ENCODE assay signal across 8 mouse cellular contexts in genomic region chr16:30070771-30071191, GRCm38 (mm10). TPM values are rescaled to one million over a fixed set of nuclear protein-coding genes. Genes with fewer than 3 reads are reported as not detected.
DNase-seq lines count a peak whose midpoint lies in the region; ATAC-seq and TF ChIP-seq lines count a peak whose summit lies in the region.

No protein-coding gene starts in this region.

- intact Hi-C loops in heart, postnatal 25 days (cut with DNase I) = no loop called here

- 10% methylated on average over 12 of the region's 12 CpGs for whole genome bisulfite sequencing in heart, embryonic 16.5 days
- WGBS in intestine, embryonic 14.5 days = 3% methylated on average over 12 of the region's 12 CpGs
- WGBS in midbrain, embryonic 12.5 days = 3% methylated on average over 12 of the region's 12 CpGs

- peaks cover 4% of the 10 kb centered on the region for H3K27me3 ChIP-seq in heart, embryonic 16.5 days (ENCODE audit: control insufficient read depth, insufficient read depth, low read length)
- no peaks in the 10 kb centered on the region for H3K27me3 ChIP-seq in ES-Bruce4 (ENCODE audit: control insufficient read depth, insufficient read depth, low read length, poor library complexity, severe bottlenecking)
- H3K27me3 ChIP-seq in intestine, embryonic 14.5 days (replicated peaks; ENCODE audit: control insufficient read depth, insufficient read depth, low read length) = no peaks in the 10 kb centered on the region
- peaks cover 65% of the 10 kb centered on the region for H3K27me3 ChIP-seq in midbrain, embryonic 12.5 days

- no peaks in the 10 kb centered on the region for H3K36me3 ChIP-seq in heart, embryonic 16.5 days (ENCODE audit: control insufficient read depth, insufficient read depth)
- H3K36me3 ChIP-seq in ES-Bruce4 (ENCODE audit: control insufficient read depth, insufficient read depth, low read length, poor library complexity, severe bottlenecking) = 0 out of 2 replicates have a peak, but pooled peaks cover 2% of the 10 kb centered on the region
- H3K36me3 ChIP-seq in intestine, embryonic 14.5 days (ENCODE audit: control insufficient read depth, insufficient read depth, low read length) = peaks cover 4% of the 10 kb centered on the region; the same call in 1 of the 2 replicates
- H3K36me3 ChIP-seq in midbrain, embryonic 12.5 days = no peaks in the 10 kb centered on the region

- H3K27ac ChIP-seq in heart, embryonic 16.5 days (ENCODE audit: low read length) = peak overlapping the region; percentile 98
- peak overlapping the region; percentile 95 for H3K27ac ChIP-seq in ES-Bruce4 (ENCODE audit: insufficient read depth, low read length)
- peak overlapping the region; percentile 85; the same call in 1 of the 2 replicates for H3K27ac ChIP-seq in cortical plate, adult 2 months (ENCODE audit: insufficient read depth, low read length)
- H3K27ac ChIP-seq in intestine, embryonic 14.5 days (ENCODE audit: low read depth) = peak overlapping the region; percentile 98
- H3K27ac ChIP-seq in midbrain, embryonic 12.5 days (replicated peaks) = peak overlapping the region; percentile 54

- TF ChIP-seq CTCF in ES-Bruce4 (IDR thresholded peaks at IDR 0.05; ENCODE audit: low read depth, low read length) = peak; percentile 34
- no peak for TF ChIP-seq CTCF in cortical plate, adult 2 months (IDR thresholded peaks at IDR 0.05; ENCODE audit: extremely low read depth, insufficient read depth, low read length)

- peak overlapping the region; percentile 64 for H3K4me3 ChIP-seq in heart, embryonic 16.5 days (ENCODE audit: low read length)
- H3K4me3 ChIP-seq in ES-Bruce4 (ENCODE audit: low read depth, low read length) = peak overlapping the region; percentile 89
- H3K4me3 ChIP-seq in cortical plate, adult 2 months (ENCODE audit: insufficient read depth, low read length) = peak overlapping the region; percentile 32
- H3K4me3 ChIP-seq in intestine, embryonic 14.5 days (ENCODE audit: low read depth, low read length) = peak overlapping the region; percentile 40
- H3K4me3 ChIP-seq in midbrain, embryonic 12.5 days = peak overlapping the region; percentile 49

- peak overlapping the region; percentile 97 for H3K4me2 ChIP-seq in heart, embryonic 16.5 days (ENCODE audit: low read depth, low read length)
- peak overlapping the region; percentile 82 for H3K4me2 ChIP-seq in intestine, embryonic 14.5 days (ENCODE audit: low read length)
- peak overlapping the region; percentile 88 for H3K4me2 ChIP-seq in midbrain, embryonic 12.5 days (replicated peaks)

- no peak for TF ChIP-seq POLR2A in ES-Bruce4 (IDR thresholded peaks at IDR 0.05; ENCODE audit: insufficient read depth, low read length)
- TF ChIP-seq POLR2A in cortical plate, adult 2 months (IDR thresholded peaks at IDR 0.05; ENCODE audit: extremely low read depth, insufficient read depth, low read length) = no peak

- no peak for TF ChIP-seq EP300 in ES-Bruce4 (IDR thresholded peaks at IDR 0.05; ENCODE audit: insufficient read depth, low read depth, low read length)

- no peaks in the 10 kb centered on the region for H3K9me3 ChIP-seq in heart, embryonic 16.5 days (replicated peaks; ENCODE audit: control insufficient read depth, low read length)
- no peaks in the 10 kb centered on the region for H3K9me3 ChIP-seq in ES-Bruce4 (replicated peaks; ENCODE audit: control insufficient read depth, insufficient read depth, low read length, poor library complexity, severe bottlenecking)
- no peaks in the 10 kb centered on the region for H3K9me3 ChIP-seq in intestine, embryonic 14.5 days (ENCODE audit: control insufficient read depth, low read length)
- H3K9me3 ChIP-seq in midbrain, embryonic 12.5 days = no peaks in the 10 kb centered on the region

- H3K4me1 ChIP-seq in heart, embryonic 16.5 days (ENCODE audit: control insufficient read depth, insufficient read depth, low read length) = peaks cover 26% of the 10 kb centered on the region
- no peaks in the 10 kb centered on the region for H3K4me1 ChIP-seq in ES-Bruce4 (ENCODE audit: control insufficient read depth, insufficient read depth, low read length)
- H3K4me1 ChIP-seq in cortical plate, adult 2 months (ENCODE audit: control insufficient read depth, insufficient read depth, low read length) = peaks cover 2% of the 10 kb centered on the region; the same call in 1 of the 2 replicates
- peaks cover 13% of the 10 kb centered on the region for H3K4me1 ChIP-seq in intestine, embryonic 14.5 days (replicated peaks; ENCODE audit: control insufficient read depth, insufficient read depth, low read length)
- peaks cover 40% of the 10 kb centered on the region for H3K4me1 ChIP-seq in midbrain, embryonic 12.5 days

- no peak for DNase-seq in heart, postnatal 25 days (ENCODE audit: low spot score)
- DNase-seq in intestine, embryonic 14.5 days (ENCODE audit: low spot score) = no peak
- no peak for DNase-seq in adrenal gland, adult 18-20 months (ENCODE audit: low spot score in 2 of 2)

- peak overlapping the region; percentile 89 for H3K9ac ChIP-seq in heart, embryonic 16.5 days (ENCODE audit: low read length)
- H3K9ac ChIP-seq in ES-Bruce4 (ENCODE audit: low read depth, poor library complexity, severe bottlenecking) = peak overlapping the region; percentile 88
- peak overlapping the region; percentile 65 for H3K9ac ChIP-seq in intestine, embryonic 14.5 days (ENCODE audit: low read length)
- peak overlapping the region; percentile 64 for H3K9ac ChIP-seq in midbrain, embryonic 12.5 days (replicated peaks)

- no peak for ATAC-seq in heart, embryonic 16.5 days (replicated peaks; ENCODE audit: extremely low read depth, insufficient read depth, low FRiP score)
- ATAC-seq in intestine, embryonic 14.5 days (replicated peaks; ENCODE audit: low FRiP score, low TSS enrichment, low read depth) = no peak; the same call in 1 of the 2 replicates
- no peak for ATAC-seq in midbrain, embryonic 12.5 days (ENCODE audit: low FRiP score, low read depth)
- ATAC-seq in erythroid progenitor cell, adult 5-6 weeks (replicated peaks; ENCODE audit: low FRiP score, poor library complexity, severe bottlenecking) = no peak

RNA-seq across cellular contexts. Expression of gene Hes1, which starts 6.6 kb away (rescaled TPM):
- 19.1 and 23.8 TPM in 2 replicates for polyA plus RNA-seq in heart, embryonic 16.5 days (2015; fragmentation: Nextera tagmentation; extraction: Ambion mirVana)
- total RNA-seq in heart, postnatal 25 days (2021) = 10 to 100 TPM; 24.0 to 27.4 TPM
- polyA plus RNA-seq in ES-Bruce4 (2011; ENCODE audit: insufficient read depth, insufficient read length, low read depth, missing spikeins) = 37.8 and 41.0 TPM in 2 replicates
- polyA plus RNA-seq in cortical plate, adult 2 months (2012; rRNA removed) = 26.8 and 28.1 TPM in 2 replicates
- polyA plus RNA-seq in intestine, embryonic 14.5 days (2014; fragmentation: Nextera tagmentation; extraction: Ambion mirVana) = 61.0 and 67.2 TPM in 2 replicates
- polyA plus RNA-seq in midbrain, embryonic 12.5 days (2016; fragmentation: Nextera tagmentation; extraction: Ambion mirVana) = 30.5 and 37.9 TPM in 2 replicates
- 10 to 100 TPM; 21.0 to 31.1 TPM for total RNA-seq in adrenal gland, adult 18-20 months (2021)
- total RNA-seq in erythroid progenitor cell, adult 5-6 weeks (2015; ENCODE audit: low replicate concordance) = 1.8 TPM in 1 of 2 replicates, not detected in the other
- 2.1 TPM in 1 of 2 replicates, not detected in the other for total RNA-seq in erythroid progenitor cell, adult 5-6 weeks (2017; ENCODE audit: low replicate concordance)

Comparison
In these comparisons a context has a peak if more than half of its experiments do, and no peak if none do; other contexts are left out.
1. H3K4me3 ChIP-seq: peak in every context shown above with its lines; median percentile 89 in ES-Bruce4; 64 in heart, embryonic 16.5 days; 49 in midbrain, embryonic 12.5 days; 40 in intestine, embryonic 14.5 days; 32 in cortical plate, adult 2 months.